Mouse (Mus musculus) heart, embryonic 14.5 days (tissue): ENCODE data around the gene Fkbp6. TPM values are rescaled to one million over a fixed set of nuclear protein-coding genes. Genes with fewer than 3 reads are reported as not detected.

Source experiments
- ATAC-seq: fragments of 200-750 bp; cut with Nextera tagmentation; 2 replicates; pipeline ENCODE4 v1.8.0; 2017; ENCODE audit warnings: low read depth, moderate TSS enrichment; ENCODE audit not compliant: insufficient number of reproducible peaks, insufficient read depth, low FRiP score
- H3K27ac ChIP-seq, 2 experiments: fragments of 200-500 bp in 1 of 2; fragments of 300-500 bp in 1 of 2; sonication (generic) in 1 of 2; replicated peaks in 1 of 2; 2 replicates each; pipeline ENCODE4 v1.5.1; 2012 to 2014; ENCODE audit warnings: low read depth in 2 of 2, low read length in 2 of 2, control low read depth in 1 of 2, mild to moderate bottlenecking in 1 of 2, mixed read lengths in 1 of 2; ENCODE audit not compliant: control insufficient read depth in 1 of 2, insufficient read depth in 1 of 2
- H3K27me3 ChIP-seq: fragments of 300-500 bp; sonication (generic); 2 replicates; pipeline ENCODE4 v1.6.1; 2014; ENCODE audit warnings: mild to moderate bottlenecking, low read length, control low read depth; ENCODE audit not compliant: control insufficient read depth, insufficient read depth
- H3K36me3 ChIP-seq: fragments of 300-500 bp; sonication (generic); 2 replicates; pipeline ENCODE4 v1.6.1; 2014; ENCODE audit warnings: mild to moderate bottlenecking, control low read depth, low read length, mixed read lengths; ENCODE audit not compliant: control insufficient read depth, insufficient read depth
- H3K4me1 ChIP-seq, 2 experiments: fragments of 200-500 bp in 1 of 2; fragments of 300-500 bp in 1 of 2; sonication (generic) in 1 of 2; 2 replicates each; pipeline ENCODE4 v1.6.1; 2012 to 2014; ENCODE audit warnings: low read length in 2 of 2, control low read depth in 1 of 2, mixed read lengths in 1 of 2; ENCODE audit not compliant: control insufficient read depth in 2 of 2, insufficient read depth in 2 of 2
- H3K4me2 ChIP-seq: fragments of 300-500 bp; sonication (generic); 2 replicates; pipeline ENCODE4 v1.6.1; 2014; ENCODE audit warnings: mild to moderate bottlenecking, low read length
- H3K4me3 ChIP-seq, 2 experiments: fragments of 200-500 bp in 1 of 2; fragments of 300-500 bp in 1 of 2; sonication (generic) in 1 of 2; 2 replicates each; pipeline ENCODE4 v1.5.1; 2012 to 2014; ENCODE audit warnings: low read length in 2 of 2, mild to moderate bottlenecking in 2 of 2, control low read depth in 1 of 2, low read depth in 1 of 2, moderate library complexity in 1 of 2; ENCODE audit not compliant: control insufficient read depth in 1 of 2, insufficient read depth in 1 of 2
- H3K9ac ChIP-seq: fragments of 300-500 bp; sonication (generic); 2 replicates; pipeline ENCODE4 v1.6.1; 2014; ENCODE audit warnings: mild to moderate bottlenecking, low read length
- H3K9me3 ChIP-seq: fragments of 300-500 bp; sonication (generic); 2 replicates; pipeline ENCODE4 v1.6.1; 2016; ENCODE audit warnings: low read length, control low read depth; ENCODE audit not compliant: control insufficient read depth
- WGBS: fragments of 180-500 bp; shearing (Covaris S2); extraction: QIAGEN DNeasy Blood & Tissue Kit; methylation state at CpG from one replicate; pipeline ENCODE4 v1.1.7; 2014; 5-methylcytosine and 5-hydroxymethylcytosine counted together
- microRNA-seq: library from miRNA; unstranded; fragments of <30 nt; microRNA quantifications from one replicate; pipeline ENCODE4, GENCODE M21; 2016
- polyA plus RNA-seq: library from polyadenylated mRNA; unstranded; fragments of >200 nt; fragmentation: Nextera tagmentation; extraction: Ambion mirVana; gene quantifications from 2 replicates; pipeline ENCODE4 v1.2.1, GENCODE M21; 2014

Gene Fkbp6
- polyA plus RNA-seq, 1 experiment from 2014 or later: not detected

DNA sequence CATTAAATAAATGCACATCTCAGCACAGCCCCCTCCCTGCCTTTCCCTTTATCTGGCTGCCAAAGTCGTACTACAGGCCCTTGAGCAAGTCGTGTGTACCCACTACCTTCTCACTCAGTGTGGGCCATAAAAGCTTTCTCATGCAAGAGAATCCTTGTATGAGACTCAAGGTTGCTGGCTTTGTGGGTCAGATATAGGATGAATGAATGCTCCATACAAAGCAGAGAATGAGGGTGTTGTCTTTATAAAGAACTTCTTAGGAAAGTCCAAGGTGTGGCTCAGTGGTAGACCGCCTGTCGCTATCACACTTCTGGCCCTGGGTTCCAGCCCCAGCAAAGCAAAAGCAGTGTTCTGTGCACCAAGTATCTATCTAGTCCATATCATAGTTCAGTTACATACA lies 103.3 kb downstream of the Fkbp6 start:
- Histone ChIP-seq H3K27me3 (peaks cover 13% of the 10 kb centered on the region), H3K4me1 (peaks cover 31 to 47% of the 10 kb centered on the region in 2 experiments), H3K9ac (no peak overlapping the region), H3K4me2 (no peak overlapping the region), H3K36me3 (peaks cover 60% of the 10 kb centered on the region), H3K9me3 (no peaks in the 10 kb centered on the region), H3K4me3 (no peak overlapping the region), H3K27ac (no peak overlapping the region)
- ATAC-seq: no peak
- WGBS: 51% methylated on average over 4 of the region's 4 CpGs

DNA sequence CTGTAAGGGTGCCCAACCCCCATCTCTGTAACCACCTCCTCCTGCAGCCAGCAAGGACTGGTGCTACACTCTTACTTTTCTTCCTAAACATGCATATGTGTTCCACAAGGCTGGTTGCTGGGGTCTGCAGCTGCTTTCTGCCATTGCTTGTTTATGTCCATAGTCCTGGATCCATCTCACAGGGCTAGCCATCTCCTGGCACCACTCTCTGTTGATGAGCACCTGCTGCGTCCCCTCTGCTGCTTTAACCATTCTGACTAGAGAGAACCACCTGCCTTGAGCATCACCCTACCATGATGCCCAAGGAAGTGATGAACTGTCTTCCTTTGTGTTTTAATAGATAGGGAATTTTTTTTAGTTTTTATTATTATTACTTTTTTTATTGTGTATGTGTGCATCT lies 106.7 kb downstream of the Fkbp6 start:
- Histone ChIP-seq H3K36me3 (peaks cover 94% of the 10 kb centered on the region), H3K9ac (0 out of 2 replicates have a peak overlapping the region, but pooled peaks have one; percentile 25), H3K4me1 (peaks cover 17 to 28% of the 10 kb centered on the region in 2 experiments), H3K4me3 (no peak overlapping the region), H3K27me3 (no peaks in the 10 kb centered on the region), H3K27ac (peak overlapping the region; percentile 93 to 95), H3K9me3 (no peaks in the 10 kb centered on the region), H3K4me2 (no peak overlapping the region)
- 95% methylated on average over 1 of the region's 1 CpGs for WGBS
- ATAC-seq: no peak

DNA sequence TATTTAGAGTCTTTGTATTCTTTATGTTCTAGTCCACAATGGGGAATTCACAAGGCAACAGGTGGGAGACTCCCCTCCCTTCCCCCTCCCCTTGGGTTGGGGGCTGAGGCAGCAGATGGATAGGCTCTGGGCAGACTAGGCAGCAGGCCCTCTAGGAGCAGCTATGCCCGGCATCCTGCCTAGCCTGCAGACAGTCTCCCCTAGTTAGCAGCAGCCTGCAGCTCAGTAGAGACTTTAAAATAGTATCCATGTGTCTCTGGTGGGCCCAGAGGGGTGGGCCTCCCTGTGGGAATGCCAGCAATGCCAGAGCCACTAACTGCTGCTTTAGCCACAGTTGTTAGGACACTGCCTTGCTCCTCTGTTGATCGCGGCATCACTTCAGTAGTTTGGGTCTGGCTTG lies 107.2 kb downstream of the Fkbp6 start:
- Histone ChIP-seq H3K9me3 (no peaks in the 10 kb centered on the region), H3K4me1 (peaks cover 17 to 28% of the 10 kb centered on the region in 2 experiments), H3K27ac (peak overlapping the region; percentile 93 to 95), H3K4me2 (peak overlapping the region; percentile 2; the same call in 1 of the 2 replicates), H3K36me3 (peaks cover 100% of the 10 kb centered on the region), H3K27me3 (no peaks in the 10 kb centered on the region), H3K9ac (0 out of 2 replicates have a peak overlapping the region, but pooled peaks have one; percentile 5), H3K4me3 (no peak overlapping the region)
- ATAC-seq: peak; percentile 25; the same call in 1 of the 2 replicates
- 35% methylated on average over 3 of the region's 3 CpGs for WGBS

DNA sequence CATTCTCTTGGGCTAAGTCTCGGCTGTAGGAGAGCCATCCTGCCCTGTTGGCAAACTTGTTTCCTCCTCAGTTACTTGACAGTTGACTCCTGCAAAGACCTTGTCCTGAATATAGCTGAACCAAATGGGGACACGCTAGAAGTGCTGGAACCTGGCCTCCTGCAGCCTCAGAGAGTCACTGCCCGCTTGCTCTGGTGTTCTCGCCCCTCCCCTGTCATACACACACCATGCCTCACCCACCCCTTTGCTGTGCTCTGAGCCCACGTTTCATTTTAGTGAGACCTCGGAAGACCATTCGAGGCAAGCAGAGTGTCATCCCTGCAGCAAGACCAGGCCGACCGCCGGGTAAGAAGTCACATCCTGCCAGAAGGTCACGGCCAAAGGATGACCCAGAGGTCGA lies 107.7 kb downstream of the Fkbp6 start:
- H3K4me3 ChIP-seq: no peak overlapping the region
- 0 out of 2 replicates have a peak overlapping the region, but pooled peaks have one; percentile 5 for H3K9ac ChIP-seq
- peaks cover 100% of the 10 kb centered on the region for H3K36me3 ChIP-seq
- H3K9me3 ChIP-seq: no peaks in the 10 kb centered on the region
- H3K27ac ChIP-seq: peak overlapping the region; percentile 93 to 95
- peaks cover 17 to 28% of the 10 kb centered on the region in 2 experiments for H3K4me1 ChIP-seq
- 58% methylated on average over 12 of the region's 12 CpGs for WGBS
- H3K27me3 ChIP-seq: no peaks in the 10 kb centered on the region
- H3K4me2 ChIP-seq: no peak overlapping the region
- no peak for ATAC-seq

Small RNA genes within 50 kb of the gene (microRNA-seq; reads per million reads assigned to microRNA genes)
- gene Mir7033: 1.4 reads per million

Other genes with a start within 250 kb of the Fkbp6 start
- gene Tbl2, start 200.4 kb downstream of the Fkbp6 start, polyA plus RNA-seq: 18.0 and 20.0 TPM in 2 replicates
- 36.7 and 41.4 TPM in 2 replicates for gene Bcl7b, start 181.8 kb downstream of the Fkbp6 start, polyA plus RNA-seq
- 32.8 and 32.9 TPM in 2 replicates for gene Baz1b, start 162.8 kb downstream of the Fkbp6 start, polyA plus RNA-seq
- gene Fzd9, start 98.8 kb downstream of the Fkbp6 start, polyA plus RNA-seq: 5.2 and 5.8 TPM in 2 replicates
- not detected in 2 replicates for gene Trim50, start 3.3 kb upstream of the Fkbp6 start, polyA plus RNA-seq
- gene Nsun5, start 19.9 kb upstream of the Fkbp6 start, polyA plus RNA-seq: 15.8 and 16.1 TPM in 2 replicates
- gene Pom121, start 44.5 kb upstream of the Fkbp6 start, polyA plus RNA-seq: 8.2 and 10.7 TPM in 2 replicates
- gene Hip1, start 195.1 kb upstream of the Fkbp6 start, polyA plus RNA-seq: 30.2 and 31.7 TPM in 2 replicates
- not detected in 2 replicates for gene Ccl26, start 213.5 kb upstream of the Fkbp6 start, polyA plus RNA-seq
- 0.51 and 0.66 TPM in 2 replicates for gene Ccl24, start 223.0 kb upstream of the Fkbp6 start, polyA plus RNA-seq